Mouse (Mus musculus) lung, postnatal 0 days (tissue): ENCODE results near the gene Cldn18.

ENCODE experiments used
- CTCF ChIP-seq: IDR thresholded peaks from 2 replicates; pipeline ENCODE4 v1.5.1; 2016; ENCODE audit warnings: antibody characterized with exemption, mild to moderate bottlenecking
- EP300 ChIP-seq: IDR thresholded peaks from 2 replicates; pipeline ENCODE4 v1.6.1; 2016; ENCODE audit warnings: antibody characterized with exemption, mild to moderate bottlenecking, control low read depth

DNA sequence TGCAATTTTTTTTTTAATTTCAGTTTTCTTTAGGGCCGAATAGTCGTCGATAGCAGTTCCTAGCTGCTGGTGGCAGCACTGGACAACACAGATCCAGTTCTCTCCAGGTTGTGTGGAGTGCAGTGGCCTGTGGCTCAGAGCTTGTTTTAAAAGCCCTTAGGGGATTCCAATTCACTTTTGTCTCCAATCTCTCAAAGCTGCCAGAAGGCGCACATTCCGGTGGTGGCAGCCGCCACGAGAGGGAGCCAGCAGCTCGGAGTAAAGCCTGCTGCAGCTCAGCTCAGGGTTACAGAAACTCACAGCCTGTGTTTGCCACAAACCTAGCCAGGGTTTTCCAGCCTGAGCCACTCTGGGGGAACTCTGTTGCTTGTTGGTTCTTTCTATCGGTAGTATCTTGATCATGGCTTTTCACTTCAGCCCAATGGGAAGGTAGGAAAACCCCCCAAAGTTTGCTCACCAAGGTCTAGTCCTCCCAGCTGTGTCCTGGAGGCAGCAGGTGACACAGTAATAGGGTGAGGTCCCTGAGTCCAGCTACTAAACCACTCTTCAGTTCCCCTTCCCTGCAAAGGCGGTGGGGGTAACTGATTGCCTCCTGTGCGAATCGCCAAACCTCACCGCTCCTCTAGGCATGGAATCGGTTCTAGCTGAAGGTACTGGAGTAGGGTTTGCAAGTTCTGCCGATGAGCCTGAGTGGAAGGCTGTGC is 13.0 kb upstream of the Cldn18 start:
- TF ChIP-seq CTCF, result peak; percentile 83
- no peak for TF ChIP-seq EP300
